Mouse (Mus musculus) stomach, embryonic 15.5 days (tissue): ENCODE measurements around the gene Ndufs7. TPM values are rescaled to one million over a fixed set of nuclear protein-coding genes. Genes with fewer than 3 reads are reported as not detected.
A peak's percentile ranks its signal among the peaks of the same experiment; 100 is the strongest.
"Not testable (repeated sequence)": the region's sequence is repeated elsewhere in the genome, so short reads cannot be mapped to it uniquely, and the experiment has no call there.

Experiments used
- ATAC-seq: fragments of 200-750 bp; cut with Nextera tagmentation; 2 replicates; pipeline ENCODE4 v1.8.0; 2017; ENCODE audit warnings: low read depth, moderate number of reproducible peaks, moderate TSS enrichment; ENCODE audit not compliant: insufficient read depth, low FRiP score
- H3K27ac ChIP-seq: fragments of 300-500 bp; sonication (generic); 2 replicates; pipeline ENCODE4 v1.5.1; 2015; ENCODE audit warnings: mild to moderate bottlenecking, inconsistent platforms
- H3K27me3 ChIP-seq: fragments of 300-500 bp; sonication (generic); replicated peaks from 2 replicates; pipeline ENCODE4 v1.6.1; 2015; ENCODE audit warnings: inconsistent platforms
- H3K36me3 ChIP-seq: fragments of 300-500 bp; sonication (generic); 2 replicates; pipeline ENCODE4 v1.6.1; 2015; ENCODE audit warnings: inconsistent platforms
- H3K4me1 ChIP-seq: fragments of 300-500 bp; sonication (generic); 2 replicates; pipeline ENCODE4 v1.6.1; 2015; ENCODE audit warnings: inconsistent platforms
- H3K4me2 ChIP-seq: fragments of 300-500 bp; sonication (generic); 2 replicates; pipeline ENCODE4 v1.6.1; 2015; ENCODE audit warnings: mild to moderate bottlenecking, inconsistent platforms
- H3K4me3 ChIP-seq: fragments of 300-500 bp; sonication (generic); replicated peaks from 2 replicates; pipeline ENCODE4 v1.5.1; 2015; ENCODE audit warnings: inconsistent platforms
- H3K9ac ChIP-seq: fragments of 300-500 bp; sonication (generic); 2 replicates; pipeline ENCODE4 v1.6.1; 2015; ENCODE audit warnings: inconsistent platforms
- H3K9me3 ChIP-seq: fragments of 300-500 bp; sonication (generic); 2 replicates; pipeline ENCODE4 v1.6.1; 2016; ENCODE audit warnings: inconsistent platforms
- WGBS: fragments of 180-500 bp; shearing (Covaris S2); methylation state at CpG from one replicate; pipeline ENCODE4 v1.1.7; 2015; 5-methylcytosine and 5-hydroxymethylcytosine counted together
- polyA plus RNA-seq: library from polyadenylated mRNA; unstranded; fragments of >200 nt; fragmentation: Nextera tagmentation; extraction: Ambion mirVana; gene quantifications from 2 replicates; pipeline ENCODE4 v1.2.1, GENCODE M21; 2015

The Ndufs7 gene
- 326 and 364 TPM in 2 replicates for polyA plus RNA-seq

DNA sequence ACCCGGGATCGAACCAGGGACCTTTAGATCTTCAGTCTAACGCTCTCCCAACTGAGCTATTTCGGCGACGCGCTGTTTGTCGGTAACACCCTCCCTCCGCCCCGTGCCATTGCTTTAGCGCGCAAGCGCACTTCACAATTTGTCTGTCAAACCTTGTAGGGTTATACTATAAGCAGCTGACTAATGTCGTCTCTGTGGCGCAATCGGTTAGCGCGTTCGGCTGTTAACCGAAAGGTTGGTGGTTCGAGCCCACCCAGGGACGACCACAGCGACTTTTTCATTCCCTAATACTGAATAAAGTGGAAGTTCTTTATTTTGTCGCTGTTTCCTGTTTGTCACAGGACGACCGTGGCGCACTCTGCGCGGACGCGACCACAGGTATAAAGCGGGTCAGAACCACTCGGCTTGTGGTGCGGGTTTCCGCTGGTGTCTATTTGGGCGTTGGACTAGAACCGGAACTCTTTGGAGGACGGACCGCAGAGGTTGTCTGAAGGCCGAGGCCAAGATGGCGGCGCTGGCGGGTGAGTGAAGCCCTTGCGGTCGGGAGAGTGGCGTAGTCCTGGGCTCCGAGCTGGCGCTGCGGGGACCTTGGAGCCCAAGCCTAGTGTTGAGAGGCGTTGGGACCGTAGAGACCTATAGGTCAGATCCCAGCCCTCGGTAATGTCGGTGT lies at the start of gene Ndufs7:
Ndufs7 (plus strand) TSS at position 151 of the 670 bp plus-strand sequence.
- Histone ChIP-seq H3K4me3 (peak within 1 kb of the TSS; percentile 71), H3K9ac (peak within 1 kb of the TSS; percentile 76), H3K9me3 (no peaks in the 10 kb centered on the region), H3K4me2 (peak within 1 kb of the TSS; percentile 71), H3K27me3 (no peaks in the 10 kb centered on the region), H3K4me1 (peaks cover 16% of the 10 kb centered on the region), H3K36me3 (peaks cover 16% of the 10 kb centered on the region), H3K27ac (peak within 1 kb of the TSS; percentile 91)
- WGBS, result under 1% methylated on average over 53 of the region's 53 CpGs
- peak; percentile 88 for ATAC-seq

DNA sequence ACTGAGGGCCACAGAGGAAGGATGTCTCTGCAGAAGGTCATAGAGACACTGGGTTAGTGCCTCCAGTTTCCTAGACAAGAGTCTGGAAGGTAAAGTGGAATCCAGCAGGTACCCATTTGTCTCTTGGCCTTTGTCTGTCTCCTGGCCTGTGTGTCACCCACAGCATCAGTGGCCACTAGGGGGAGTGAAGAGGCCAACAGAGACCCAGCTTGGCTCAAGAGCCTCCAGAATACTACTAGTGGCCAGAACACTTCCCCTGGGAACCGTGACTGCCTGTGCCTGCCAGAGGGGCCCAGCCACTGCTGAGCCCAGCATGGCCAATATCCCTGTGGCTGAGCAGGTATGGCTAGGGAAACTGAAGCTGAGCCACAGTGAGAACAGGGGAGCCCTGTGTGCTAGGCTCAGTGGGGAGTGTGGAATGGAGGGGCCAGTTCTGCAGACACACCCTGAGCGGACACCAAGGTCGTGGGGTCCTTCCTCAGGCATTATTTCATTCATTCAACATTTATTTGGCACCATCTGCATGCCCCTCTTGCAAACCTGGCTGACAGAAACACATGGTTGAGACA lies 49.4 kb upstream of the Ndufs7 start:
- Histone ChIP-seq H3K27ac (no peak overlapping the region), H3K4me2 (no peak overlapping the region), H3K36me3 (no peaks in the 10 kb centered on the region), H3K9me3 (no peaks in the 10 kb centered on the region), H3K9ac (no peak overlapping the region), H3K4me1 (no peaks in the 10 kb centered on the region), H3K4me3 (no peak overlapping the region), H3K27me3 (no peaks in the 10 kb centered on the region)
- peak; percentile 69; the same call in 1 of the 2 replicates for ATAC-seq
- 43% methylated on average over 3 of the region's 3 CpGs for WGBS

DNA sequence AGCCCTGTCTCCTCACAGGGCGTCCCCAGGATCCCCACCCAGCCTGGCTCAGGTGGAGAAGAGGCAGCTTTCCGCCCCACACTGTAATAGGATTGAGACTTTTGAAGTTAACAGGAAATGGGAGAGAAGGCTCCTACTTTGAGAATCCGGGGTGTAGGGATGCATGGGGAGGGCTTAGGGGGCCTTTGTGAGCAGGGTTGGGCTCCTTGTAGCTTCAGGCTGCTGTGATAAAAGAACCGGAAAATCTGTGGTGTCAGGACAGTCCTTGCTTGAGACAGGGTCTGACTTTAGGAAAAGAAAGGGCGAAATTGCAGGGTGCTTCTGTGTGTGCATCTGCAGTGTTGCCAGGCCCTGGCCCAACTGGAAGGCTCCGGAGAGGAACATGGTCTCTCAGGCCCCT lies 48.4 kb upstream of the Ndufs7 start:
- H3K4me3 ChIP-seq, result no peak overlapping the region
- H3K9ac ChIP-seq, result no peak overlapping the region
- H3K27ac ChIP-seq, result no peak overlapping the region
- H3K27me3 ChIP-seq, result no peaks in the 10 kb centered on the region
- no peaks in the 10 kb centered on the region for H3K4me1 ChIP-seq
- no peaks in the 10 kb centered on the region for H3K36me3 ChIP-seq
- no peak for ATAC-seq
- WGBS, result 74% methylated on average over 6 of the region's 6 CpGs
- no peaks in the 10 kb centered on the region for H3K9me3 ChIP-seq
- H3K4me2 ChIP-seq, result no peak overlapping the region

DNA sequence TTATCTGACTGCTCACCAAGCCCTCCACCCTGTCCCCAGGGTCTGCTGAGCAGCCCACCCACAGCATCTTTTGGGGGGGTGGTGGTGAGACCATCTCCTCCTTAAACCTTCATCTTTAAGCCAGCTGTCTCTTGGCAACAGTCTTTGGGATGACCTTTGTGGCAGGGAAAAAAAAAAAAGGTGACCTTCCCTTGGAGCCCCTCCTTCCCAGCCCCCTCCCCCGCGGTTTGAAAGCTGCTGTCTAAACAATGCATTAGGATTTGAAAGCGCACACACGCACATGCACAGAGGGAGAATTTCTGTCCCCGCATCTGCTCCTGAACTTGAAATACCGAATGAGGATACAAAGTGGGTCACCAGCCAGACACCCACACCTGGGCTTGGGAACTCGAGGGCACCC lies 44.9 kb upstream of the Ndufs7 start:
- H3K4me1 ChIP-seq, result peaks cover 4% of the 10 kb centered on the region; the same call in 1 of the 2 replicates
- no peaks in the 10 kb centered on the region for H3K36me3 ChIP-seq
- H3K4me3 ChIP-seq, result no peak overlapping the region
- WGBS, result 21% methylated on average over 7 of the region's 7 CpGs
- H3K27ac ChIP-seq, result no peak overlapping the region
- no peaks in the 10 kb centered on the region for H3K27me3 ChIP-seq
- no peaks in the 10 kb centered on the region for H3K9me3 ChIP-seq
- H3K4me2 ChIP-seq, result no peak overlapping the region
- ATAC-seq, result no peak
- H3K9ac ChIP-seq, result no peak overlapping the region

DNA sequence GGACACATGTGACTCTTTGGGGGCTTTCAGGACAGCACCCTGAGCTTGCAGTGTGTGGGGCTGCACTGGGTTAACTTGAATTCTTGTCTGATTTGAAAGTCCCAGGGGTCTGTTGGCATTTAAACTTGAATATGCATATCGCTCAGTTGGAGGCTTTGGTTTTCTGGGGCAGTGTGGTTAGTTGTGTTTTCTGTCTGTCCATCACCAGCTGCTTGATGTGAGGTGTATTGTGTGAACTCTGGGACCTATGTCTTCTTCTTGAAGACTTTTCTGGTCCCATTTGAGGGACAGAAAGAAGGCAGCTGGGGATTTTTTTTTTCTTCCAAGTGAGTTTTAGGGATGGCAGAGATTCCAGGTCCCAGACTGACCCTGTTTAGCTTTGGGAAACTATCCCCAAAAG lies 41.7 kb upstream of the Ndufs7 start:
- ATAC-seq, result no peak
- 72% methylated on average over 1 of the region's 1 CpGs for WGBS

DNA sequence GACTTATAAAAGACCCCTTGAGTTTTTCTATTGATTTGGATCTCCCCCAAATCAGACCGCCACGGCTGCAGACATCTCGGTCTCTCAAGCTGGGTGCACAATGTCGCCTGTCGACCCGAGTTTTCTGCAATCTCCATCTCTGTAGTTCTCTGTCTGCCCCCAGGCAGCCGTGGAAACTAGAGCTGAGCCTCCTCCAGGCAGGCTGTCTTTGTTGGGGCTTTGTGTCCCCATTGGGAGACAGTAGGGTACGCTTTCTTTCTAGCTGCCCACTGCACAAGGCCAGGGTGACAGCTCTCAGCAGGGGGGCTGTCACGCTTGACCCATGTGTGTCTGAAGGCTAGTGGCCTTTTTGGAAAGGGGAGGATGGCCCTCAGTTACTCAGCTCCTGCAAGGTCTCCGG lies 41.2 kb upstream of the Ndufs7 start:
- Histone ChIP-seq H3K4me2 (no peak overlapping the region), H3K36me3 (no peaks in the 10 kb centered on the region), H3K4me1 (peaks cover 6% of the 10 kb centered on the region; the same call in 1 of the 2 replicates), H3K27ac (no peak overlapping the region), H3K9me3 (no peaks in the 10 kb centered on the region), H3K4me3 (no peak overlapping the region), H3K27me3 (no peaks in the 10 kb centered on the region), H3K9ac (no peak overlapping the region)
- no peak for ATAC-seq
- 76% methylated on average over 10 of the region's 10 CpGs for WGBS

More for the DNA sequence above, 41.7 kb upstream of the Ndufs7 start:
- Histone ChIP-seq H3K36me3 (no peaks in the 10 kb centered on the region), H3K27me3 (no peaks in the 10 kb centered on the region), H3K9ac (no peak overlapping the region), H3K4me2 (no peak overlapping the region), H3K4me1 (peaks cover 6% of the 10 kb centered on the region; the same call in 1 of the 2 replicates), H3K9me3 (no peaks in the 10 kb centered on the region), H3K4me3 (no peak overlapping the region), H3K27ac (no peak overlapping the region)

DNA sequence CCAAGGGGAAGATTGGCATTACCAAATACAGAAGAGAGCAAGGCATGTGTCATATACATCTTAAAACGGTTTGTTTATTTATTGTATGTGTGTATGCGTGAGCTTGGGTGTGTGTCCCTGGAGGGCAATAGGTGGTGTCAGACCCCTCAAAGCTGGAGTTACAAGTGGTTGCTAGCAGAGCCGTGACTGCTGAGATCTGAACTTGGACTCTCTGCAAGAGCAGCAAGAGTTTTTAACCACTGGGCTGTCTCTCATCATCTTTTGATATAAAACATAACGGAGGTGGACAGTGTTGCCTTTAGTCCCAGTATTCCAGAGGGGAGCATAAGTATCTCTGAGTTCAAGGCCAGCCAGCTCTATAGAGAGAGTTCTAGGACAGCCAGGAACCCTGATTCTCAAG lies 40.7 kb upstream of the Ndufs7 start:
- no peak overlapping the region for H3K27ac ChIP-seq
- H3K4me1 ChIP-seq, result peaks cover 6% of the 10 kb centered on the region; the same call in 1 of the 2 replicates
- H3K27me3 ChIP-seq, result no peaks in the 10 kb centered on the region
- no peaks in the 10 kb centered on the region for H3K36me3 ChIP-seq
- no peak overlapping the region for H3K4me2 ChIP-seq
- no peak overlapping the region for H3K4me3 ChIP-seq
- no peaks in the 10 kb centered on the region for H3K9me3 ChIP-seq
- no peak overlapping the region for H3K9ac ChIP-seq
- ATAC-seq, result no peak
- WGBS, result 74% methylated on average over 4 of the region's 4 CpGs

DNA sequence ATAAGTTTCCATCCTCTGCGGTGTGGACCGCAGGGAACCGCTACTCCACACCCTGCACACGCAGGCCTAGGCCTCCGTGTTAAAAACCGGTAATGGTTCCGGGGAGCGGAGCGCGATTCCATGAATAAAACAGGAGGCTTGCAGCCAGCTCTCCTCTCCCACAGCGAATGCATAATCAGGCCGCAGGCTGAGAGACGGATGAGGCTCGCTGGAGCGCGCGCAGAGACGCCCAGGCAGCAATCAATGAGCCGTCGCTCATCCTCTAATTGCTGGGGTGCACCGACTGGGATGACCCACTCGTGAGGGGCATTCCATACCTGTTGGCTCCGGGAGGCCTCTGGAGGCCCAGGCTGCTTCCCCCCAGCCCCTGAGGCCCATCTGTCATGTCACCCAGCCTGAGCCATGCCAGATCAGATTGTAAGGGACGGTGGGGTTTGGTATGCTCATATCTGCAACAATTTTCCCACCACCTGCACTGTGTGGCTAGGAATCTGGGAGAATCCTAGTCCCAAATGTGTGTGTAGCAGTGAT lies 40.0 kb upstream of the Ndufs7 start:
- no peaks in the 10 kb centered on the region for H3K36me3 ChIP-seq
- no peaks in the 10 kb centered on the region for H3K27me3 ChIP-seq
- no peak overlapping the region for H3K27ac ChIP-seq
- H3K4me1 ChIP-seq, result peaks cover 6% of the 10 kb centered on the region; the same call in 1 of the 2 replicates
- no peaks in the 10 kb centered on the region for H3K9me3 ChIP-seq
- no peak overlapping the region for H3K9ac ChIP-seq
- WGBS, result 13% methylated on average over 24 of the region's 24 CpGs
- no peak overlapping the region for H3K4me3 ChIP-seq
- no peak for ATAC-seq
- peak overlapping the region; percentile 21; the same call in 1 of the 2 replicates for H3K4me2 ChIP-seq

DNA sequence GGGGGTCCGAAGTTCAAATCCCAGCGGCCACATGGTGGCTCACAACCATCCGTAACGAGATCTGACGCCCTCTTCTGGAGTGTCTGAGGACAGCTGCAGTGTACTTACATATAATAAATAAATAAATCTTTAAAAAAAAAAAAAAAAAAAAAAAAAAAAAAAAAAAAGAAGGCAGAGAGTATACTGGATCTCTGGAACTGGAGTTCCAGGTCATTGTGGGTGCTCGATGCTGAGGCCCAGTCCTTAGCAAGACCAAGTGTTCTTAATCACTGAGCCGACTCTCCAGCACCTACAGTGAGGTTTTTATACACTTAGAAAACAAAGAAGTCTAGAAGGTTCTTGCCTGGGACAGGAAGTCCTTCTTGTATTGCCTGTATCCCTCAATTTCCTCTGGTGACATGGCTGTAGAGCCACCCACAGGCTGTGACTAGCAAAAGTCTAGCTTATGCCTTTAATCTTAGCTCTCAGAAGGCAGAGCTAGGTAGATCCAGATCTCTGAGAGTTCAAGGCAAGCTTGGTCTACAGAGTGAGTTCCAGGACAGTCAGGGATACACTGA lies 37.3 kb upstream of the Ndufs7 start:
- H3K27ac ChIP-seq, H3K27me3 ChIP-seq, H3K4me2 ChIP-seq, H3K4me3 ChIP-seq, ATAC-seq, H3K36me3 ChIP-seq, H3K4me1 ChIP-seq, H3K9me3 ChIP-seq, H3K9ac ChIP-seq: not testable (repeated sequence)
- 65% methylated on average over 7 of the region's 7 CpGs for WGBS

DNA sequence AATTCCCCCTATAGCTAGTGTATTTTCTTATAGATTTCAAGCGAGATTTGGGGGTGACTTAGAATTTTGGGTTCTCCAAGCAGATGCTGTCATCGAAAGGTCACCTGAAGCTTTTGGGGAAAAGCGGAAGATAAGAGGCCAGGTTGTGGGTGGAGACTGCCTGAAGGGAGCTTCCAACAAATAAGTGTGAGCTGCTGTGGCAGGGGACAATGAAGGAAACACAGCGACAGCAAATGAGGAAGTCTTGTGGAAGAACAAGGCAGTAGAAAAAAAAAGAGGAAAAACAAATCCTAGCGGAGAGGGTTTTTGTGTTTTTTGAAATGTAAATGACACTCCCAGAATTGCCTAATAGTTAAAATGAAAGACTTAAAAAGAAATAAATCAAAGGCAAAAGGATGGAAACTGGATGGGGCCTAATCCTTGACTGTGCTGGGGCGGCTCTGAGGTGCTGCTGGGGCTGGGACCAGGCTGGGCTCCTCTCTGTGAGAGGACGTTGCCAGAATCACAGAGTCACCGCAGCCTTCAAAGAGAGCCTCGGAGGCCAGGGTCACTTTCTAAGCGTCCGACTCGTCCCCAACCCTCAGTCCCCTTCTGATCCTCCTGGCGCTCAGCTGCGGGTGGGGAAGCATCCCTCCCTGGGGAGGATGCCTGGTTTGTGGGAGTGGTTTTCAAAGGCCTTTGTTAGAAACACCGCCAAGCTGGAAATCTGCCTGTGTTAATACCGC lies 33.7 kb upstream of the Ndufs7 start:
- ATAC-seq, result no peak
- Histone ChIP-seq H3K4me2 (no peak overlapping the region), H3K36me3 (no peaks in the 10 kb centered on the region), H3K9ac (no peak overlapping the region), H3K27ac (0 out of 2 replicates have a peak overlapping the region, but pooled peaks have one; percentile 11), H3K9me3 (no peaks in the 10 kb centered on the region), H3K4me3 (no peak overlapping the region), H3K4me1 (0 out of 2 replicates have a peak, but pooled peaks cover 3% of the 10 kb centered on the region), H3K27me3 (no peaks in the 10 kb centered on the region)
- WGBS, result 28% methylated on average over 16 of the region's 16 CpGs

DNA sequence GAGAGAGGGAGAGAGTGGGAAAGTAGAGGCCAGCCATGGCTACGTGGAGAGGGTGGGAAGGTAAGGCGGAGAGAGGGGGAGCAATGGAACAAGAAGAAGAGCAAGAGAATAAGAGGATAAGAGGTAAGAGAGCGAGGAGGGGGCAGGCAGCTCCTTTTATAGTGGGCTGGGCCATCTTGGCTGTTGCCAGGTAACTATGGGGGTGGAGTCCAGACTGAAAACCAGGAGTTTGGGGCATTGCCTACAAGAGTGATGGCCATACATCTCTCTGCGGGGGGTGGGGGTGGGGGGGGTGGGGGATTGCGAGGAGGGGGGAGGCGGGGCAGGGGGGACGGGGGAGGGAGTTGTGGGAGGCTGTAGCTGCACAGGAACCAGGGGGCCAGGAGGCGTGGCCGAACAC lies 28.2 kb upstream of the Ndufs7 start:
- peaks cover 1% of the 10 kb centered on the region; the same call in 1 of the 2 replicates for H3K4me1 ChIP-seq
- H3K9ac ChIP-seq, result no peak overlapping the region
- H3K9me3 ChIP-seq, result no peaks in the 10 kb centered on the region
- no peak overlapping the region for H3K4me3 ChIP-seq
- no peak for ATAC-seq
- H3K27me3 ChIP-seq, result no peaks in the 10 kb centered on the region
- H3K4me2 ChIP-seq, result no peak overlapping the region
- no peaks in the 10 kb centered on the region for H3K36me3 ChIP-seq
- 44% methylated on average over 5 of the region's 9 CpGs for WGBS
- H3K27ac ChIP-seq, result no peak overlapping the region
